Mouse (Mus musculus) thymus, postnatal 4 days (tissue): ENCODE results near the gene Prkcq.

Experiments used
- DNase-seq: peaks from one replicate; pipeline ENCODE4 v3.0.0; 2021

The Prkcq gene

GRCm38 (mm10) chr2:11188279-11188678 lies 16.4 kb downstream of the Prkcq start:
- DNase-seq, result no peak

- DNase-seq, result no peak
Observed at GRCm38 (mm10) chr2:11189150-11189767, 17.4 kb downstream of the Prkcq start.

- no peak for DNase-seq
Observed at GRCm38 (mm10) chr2:11192281-11193098, 20.6 kb downstream of the Prkcq start.

GRCm38 (mm10) chr2:11193099-11193618 lies 21.3 kb downstream of the Prkcq start:
- peak; percentile 58 for DNase-seq

GRCm38 (mm10) chr2:11194732-11195340 lies 22.9 kb downstream of the Prkcq start:
- peak; percentile 56 for DNase-seq

- DNase-seq, result no peak
Observed at GRCm38 (mm10) chr2:11196071-11196470, 24.2 kb downstream of the Prkcq start.

- DNase-seq, result no peak
Observed at GRCm38 (mm10) chr2:11196952-11197559, 25.1 kb downstream of the Prkcq start.

GRCm38 (mm10) chr2:11199624-11200023 lies 27.7 kb downstream of the Prkcq start:
- no peak for DNase-seq

- no peak for DNase-seq
Observed at GRCm38 (mm10) chr2:11202841-11203240, 30.9 kb downstream of the Prkcq start.

GRCm38 (mm10) chr2:11203261-11203660 lies 31.4 kb downstream of the Prkcq start:
- DNase-seq, result no peak

GRCm38 (mm10) chr2:11204232-11204631 lies 32.3 kb downstream of the Prkcq start:
- peak; percentile 67 for DNase-seq

- no peak for DNase-seq
Observed at GRCm38 (mm10) chr2:11204961-11205360, 33.1 kb downstream of the Prkcq start.

GRCm38 (mm10) chr2:11205720-11206119 lies 33.8 kb downstream of the Prkcq start:
- no peak for DNase-seq

- no peak for DNase-seq
Observed at GRCm38 (mm10) chr2:11208263-11208662, 36.4 kb downstream of the Prkcq start.

GRCm38 (mm10) chr2:11209335-11209734 lies 37.4 kb downstream of the Prkcq start:
- no peak for DNase-seq

- no peak for DNase-seq
Observed at GRCm38 (mm10) chr2:11210241-11210916, 38.5 kb downstream of the Prkcq start.

- no peak for DNase-seq
Observed at GRCm38 (mm10) chr2:11211961-11212562, 40.2 kb downstream of the Prkcq start.

GRCm38 (mm10) chr2:11216421-11216820 lies 44.5 kb downstream of the Prkcq start:
- DNase-seq, result no peak

GRCm38 (mm10) chr2:11216847-11217246 lies 44.9 kb downstream of the Prkcq start:
- no peak for DNase-seq

- no peak for DNase-seq
Observed at GRCm38 (mm10) chr2:11218122-11218521, 46.2 kb downstream of the Prkcq start.

- no peak for DNase-seq
Observed at GRCm38 (mm10) chr2:11219262-11219661, 47.4 kb downstream of the Prkcq start.

GRCm38 (mm10) chr2:11224808-11225484 lies 53.0 kb downstream of the Prkcq start:
- no peak for DNase-seq
